19 mouse cellular contexts compared by ENCODE assay signal in the genomic region with DNA sequence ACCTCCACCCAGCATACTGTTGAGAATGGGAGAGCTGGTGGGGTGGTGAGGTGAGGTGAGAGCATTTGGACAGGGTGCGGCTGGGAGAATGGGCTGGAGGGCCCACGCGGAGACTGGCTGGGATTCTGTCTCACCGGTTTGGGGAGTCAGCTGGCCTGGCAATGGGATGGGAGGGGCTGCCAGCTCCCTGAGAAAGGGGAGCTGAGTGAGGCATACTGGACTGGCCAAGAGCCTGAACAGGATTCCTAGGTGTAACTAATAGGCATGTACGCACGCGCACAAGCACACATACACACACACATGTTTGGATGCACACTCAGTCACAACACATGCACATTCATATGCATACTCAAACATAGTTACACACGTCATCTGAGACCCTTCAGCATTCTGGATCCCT. TPM values are rescaled to one million over a fixed set of nuclear protein-coding genes. Genes with fewer than 3 reads are reported as not detected.
A peak's percentile ranks its signal among the peaks of the same experiment; 100 is the strongest.
DNase-seq lines count a peak whose midpoint lies in the region; ATAC-seq and TF ChIP-seq lines count a peak whose summit lies in the region.
"Had no signal": no experiment of that assay in that cellular context is flagged by ENCODE, and none has a peak within 500 bp of the region (broad histone marks: within the 10 kb centered on the region; RNA-seq: fewer than 3 reads in every experiment).

No protein-coding gene starts in this region.

- peaks cover 20% of the 10 kb centered on the region for H3K4me1 ChIP-seq in limb, embryonic 12.5 days (replicated peaks)
- H3K4me1 ChIP-seq in limb, embryonic 10.5 days = peaks cover 32% of the 10 kb centered on the region

- 0 out of 2 replicates have a peak overlapping the region, but pooled peaks have one; percentile 35 for H3K27ac ChIP-seq in limb, embryonic 12.5 days
- H3K27ac ChIP-seq in limb, embryonic 10.5 days = no peak overlapping the region
- H3K27ac ChIP-seq: forebrain, embryonic 15.5 days; hindbrain, embryonic 12.5 days had no signal

- no peaks in the 10 kb centered on the region for H3K9me3 ChIP-seq in limb, embryonic 12.5 days
- H3K9me3 ChIP-seq in limb, embryonic 10.5 days (replicated peaks) = no peaks in the 10 kb centered on the region
- H3K9me3 ChIP-seq: forebrain, embryonic 15.5 days; hindbrain, embryonic 12.5 days had no signal

- H3K79me2 ChIP-seq in myocyte (ENCODE audit: control insufficient read depth, insufficient read depth) = peaks cover 8% of the 10 kb centered on the region

- ATAC-seq in limb, embryonic 12.5 days (ENCODE audit: insufficient number of reproducible peaks, insufficient read depth, low FRiP score, low TSS enrichment, low read depth) = no peak
- no peak for ATAC-seq in granulocyte monocyte progenitor cell, adult 5-6 weeks (replicated peaks; ENCODE audit: poor library complexity, severe bottlenecking)
- ATAC-seq: forebrain, embryonic 15.5 days had no signal

- H3K36me3 ChIP-seq in limb, embryonic 12.5 days = peaks cover 40% of the 10 kb centered on the region
- H3K36me3 ChIP-seq in limb, embryonic 10.5 days = peaks cover 39% of the 10 kb centered on the region
- peaks cover 14% of the 10 kb centered on the region for H3K36me3 ChIP-seq in myocyte (ENCODE audit: control insufficient read depth, insufficient read depth)
- H3K36me3 ChIP-seq: forebrain, embryonic 15.5 days had no signal

- 79% methylated on average over 8 of the region's 8 CpGs for WGBS in limb, embryonic 12.5 days
- 86% methylated on average over 8 of the region's 8 CpGs for WGBS in limb, embryonic 10.5 days

- no peak overlapping the region for H3K4me2 ChIP-seq in limb, embryonic 12.5 days
- H3K4me2 ChIP-seq in myocyte (ENCODE audit: low read depth) = no peak overlapping the region
- H3K4me2 ChIP-seq: forebrain, embryonic 15.5 days; heart, embryonic 11.5 days; hindbrain, embryonic 12.5 days; liver, embryonic 11.5 days; lung, embryonic 14.5 days had no signal

- H3ac ChIP-seq in myocyte (ENCODE audit: control insufficient read depth, insufficient read length) = no peak overlapping the region

- H3K27me3 ChIP-seq in limb, embryonic 12.5 days = no peaks in the 10 kb centered on the region
- no peaks in the 10 kb centered on the region for H3K27me3 ChIP-seq in limb, embryonic 10.5 days (ENCODE audit: low read depth, poor library complexity, severe bottlenecking)
- H3K27me3 ChIP-seq in myocyte (ENCODE audit: control insufficient read depth, insufficient read depth, insufficient read length) = no peaks in the 10 kb centered on the region
- H3K27me3 ChIP-seq: forebrain, embryonic 15.5 days; hindbrain, embryonic 12.5 days had no signal

- no peak for DNase-seq in limb, embryonic 10.5 days (ENCODE audit: low spot score)
- peak; percentile 54 to 59 for DNase-seq in cerebellum, postnatal 10 days
- DNase-seq in cerebellum, postnatal 25 days = peak; percentile 63 to 71
- DNase-seq in kidney, postnatal 25 days = no peak
- DNase-seq: adrenal gland, postnatal 14 days; gastrocnemius, postnatal 36 days; heart, postnatal 10 days; kidney, adult 8-10 months; kidney, postnatal 36 days; lung, embryonic 14.5 days; retina, postnatal 1 day; thymus, postnatal 25 days had no signal

- TF ChIP-seq POLR2A in myocyte (IDR thresholded peaks at IDR 0.05; ENCODE audit: insufficient read length, low read depth) = no peak

- no peak overlapping the region for H3K9ac ChIP-seq in limb, embryonic 12.5 days (replicated peaks)
- H3K9ac ChIP-seq: forebrain, embryonic 15.5 days; hindbrain, embryonic 12.5 days; lung, embryonic 14.5 days had no signal

- H3K4me3 ChIP-seq in limb, embryonic 12.5 days (replicated peaks) = no peak overlapping the region
- H3K4me3 ChIP-seq in limb, embryonic 10.5 days = no peak overlapping the region
- no peak overlapping the region for H3K4me3 ChIP-seq in myocyte
- H3K4me3 ChIP-seq: forebrain, embryonic 15.5 days; hindbrain, embryonic 12.5 days had no signal

TF ChIP-seq in myocyte, 11 proteins besides CTCF, POLR2A, EP300 and RAD21:
- TF ChIP-seq REST (IDR thresholded peaks at IDR 0.05; ENCODE audit: insufficient read depth, insufficient read length) (no peak), POLR2AphosphoS2 (IDR thresholded peaks at IDR 0.05; ENCODE audit: insufficient read length, low read depth) (peak; percentile 87)

RNA-seq across cellular contexts. Expression of a gene that starts 8.4 kb away (rescaled TPM):
- polyA plus RNA-seq in limb, embryonic 12.5 days (2016; fragmentation: Nextera tagmentation; extraction: Ambion mirVana) = 54.3 and 58.3 TPM in 2 replicates
- polyA plus RNA-seq in limb, embryonic 10.5 days (2016; fragmentation: Nextera tagmentation; extraction: Ambion mirVana) = 33.9 and 45.3 TPM in 2 replicates
- polyA plus RNA-seq in myocyte (2012; fragmentation: generic; extraction: Trizol) = 115 TPM
- not detected in 2 replicates for total RNA-seq in granulocyte monocyte progenitor cell, adult 5-6 weeks (2014; fragmentation: Nextera tagmentation)
- 0.26 TPM in 1 of 2 replicates, not detected in the other for total RNA-seq in granulocyte monocyte progenitor cell, adult 5-6 weeks (2017)

RNA-seq across cellular contexts. Expression of a gene that starts 8.7 kb away (rescaled TPM):
- 44.1 and 49.3 TPM in 2 replicates for polyA plus RNA-seq in limb, embryonic 12.5 days (2016; fragmentation: Nextera tagmentation; extraction: Ambion mirVana)
- 35.6 and 41.8 TPM in 2 replicates for polyA plus RNA-seq in limb, embryonic 10.5 days (2016; fragmentation: Nextera tagmentation; extraction: Ambion mirVana)
- polyA plus RNA-seq in myocyte (2012; fragmentation: generic; extraction: Trizol) = 161 TPM
- total RNA-seq in granulocyte monocyte progenitor cell, adult 5-6 weeks (2014; fragmentation: Nextera tagmentation) = 4.8 and 6.7 TPM in 2 replicates
- total RNA-seq in granulocyte monocyte progenitor cell, adult 5-6 weeks (2017) = 1.4 and 4.2 TPM in 2 replicates

RNA-seq across cellular contexts. Expression of a gene that starts 9.2 kb away (rescaled TPM):
- polyA plus RNA-seq in limb, embryonic 12.5 days (2016; fragmentation: Nextera tagmentation; extraction: Ambion mirVana) = 101 and 118 TPM in 2 replicates
- 67.6 and 89.5 TPM in 2 replicates for polyA plus RNA-seq in limb, embryonic 10.5 days (2016; fragmentation: Nextera tagmentation; extraction: Ambion mirVana)
- polyA plus RNA-seq in myocyte (2012; fragmentation: generic; extraction: Trizol) = 162 TPM
- not detected in 2 replicates for total RNA-seq in granulocyte monocyte progenitor cell, adult 5-6 weeks (2014; fragmentation: Nextera tagmentation)
- not detected in 2 replicates for total RNA-seq in granulocyte monocyte progenitor cell, adult 5-6 weeks (2017)

RNA-seq across cellular contexts. Expression of a gene that starts 35.3 kb away (rescaled TPM):
- polyA plus RNA-seq in limb, embryonic 12.5 days (2016; fragmentation: Nextera tagmentation; extraction: Ambion mirVana) = 173 and 183 TPM in 2 replicates
- polyA plus RNA-seq in limb, embryonic 10.5 days (2016; fragmentation: Nextera tagmentation; extraction: Ambion mirVana) = 149 and 173 TPM in 2 replicates
- polyA plus RNA-seq in myocyte (2012; fragmentation: generic; extraction: Trizol) = 47.6 TPM
- total RNA-seq in granulocyte monocyte progenitor cell, adult 5-6 weeks (2014; fragmentation: Nextera tagmentation) = 46.9 and 50.7 TPM in 2 replicates
- 23.3 and 31.3 TPM in 2 replicates for total RNA-seq in granulocyte monocyte progenitor cell, adult 5-6 weeks (2017)

RNA-seq across cellular contexts. Expression of a gene that starts 35.4 kb away (rescaled TPM):
- polyA plus RNA-seq in limb, embryonic 12.5 days (2016; fragmentation: Nextera tagmentation; extraction: Ambion mirVana) = 1.0 and 1.1 TPM in 2 replicates
- 0.63 and 0.69 TPM in 2 replicates for polyA plus RNA-seq in limb, embryonic 10.5 days (2016; fragmentation: Nextera tagmentation; extraction: Ambion mirVana)
- polyA plus RNA-seq in myocyte (2012; fragmentation: generic; extraction: Trizol) = 0.20 TPM
- total RNA-seq in granulocyte monocyte progenitor cell, adult 5-6 weeks (2014; fragmentation: Nextera tagmentation) = not detected in 2 replicates
- not detected in 2 replicates for total RNA-seq in granulocyte monocyte progenitor cell, adult 5-6 weeks (2017)

Comparison
In these comparisons a context has a peak if more than half of its experiments do, and no peak if none do; other contexts are left out.
1. DNase-seq: peak in cerebellum, postnatal 10 days (2 of 2) and cerebellum, postnatal 25 days (2 of 2); none in limb, embryonic 10.5 days (single experiment) and kidney, postnatal 25 days (0 of 2).